Mouse (Mus musculus): ENCODE data around the gene Ctsc.
A peak's percentile ranks its signal among the peaks of the same experiment; 100 is the strongest.

Ctsc gene

GRCm38 (mm10) chr7:88296932-88297331, 19.0 kb downstream of the Ctsc start:
- DNase-seq (ENCODE audit: low read depth): no peak

GRCm38 (mm10) chr7:88305750-88306149, 27.9 kb downstream of the Ctsc start:
- DNase-seq (ENCODE audit: low read depth): no peak

- no peak for DNase-seq (ENCODE audit: low read depth)
Measured at GRCm38 (mm10) chr7:88306725-88307124, 28.8 kb downstream of the Ctsc start.

GRCm38 (mm10) chr7:88310398-88311180, 32.7 kb downstream of the Ctsc start:
- DNase-seq (ENCODE audit: low read depth): no peak

GRCm38 (mm10) chr7:88316408-88316807, 38.5 kb downstream of the Ctsc start:
- DNase-seq (ENCODE audit: low read depth): no peak

GRCm38 (mm10) chr7:88318474-88318873, 40.6 kb downstream of the Ctsc start:
- DNase-seq (ENCODE audit: low read depth): no peak

- DNase-seq (ENCODE audit: low read depth): no peak
Measured at GRCm38 (mm10) chr7:88318904-88319303, 41.0 kb downstream of the Ctsc start.

- no peak for DNase-seq (ENCODE audit: low read depth)
Measured at GRCm38 (mm10) chr7:88319414-88320140, 41.7 kb downstream of the Ctsc start.

GRCm38 (mm10) chr7:88320628-88321336, 42.9 kb downstream of the Ctsc start:
- DNase-seq (ENCODE audit: low read depth): no peak

GRCm38 (mm10) chr7:88322431-88322830, 44.5 kb downstream of the Ctsc start:
- DNase-seq (ENCODE audit: low read depth): no peak

- DNase-seq (ENCODE audit: low read depth): no peak
Measured at GRCm38 (mm10) chr7:88327495-88327894, 49.6 kb downstream of the Ctsc start.

GRCm38 (mm10) chr7:88343828-88344227, 65.9 kb downstream of the Ctsc start:
- no peak for DNase-seq (ENCODE audit: low read depth)

GRCm38 (mm10) chr7:88346035-88346434, 68.2 kb downstream of the Ctsc start:
- DNase-seq (ENCODE audit: low read depth): no peak

GRCm38 (mm10) chr7:88356871-88357776, 79.2 kb downstream of the Ctsc start:
- peak; percentile 4 for DNase-seq (ENCODE audit: low read depth)

GRCm38 (mm10) chr7:88358042-88358878, 80.4 kb downstream of the Ctsc start:
- DNase-seq (ENCODE audit: low read depth): no peak

Measured in NIH3T3 (cell line).